Mouse (Mus musculus) testis, adult 2 months (tissue): ENCODE measurements around the gene Nyap2.

ENCODE experiments used
- CTCF ChIP-seq: fragments of 200-500 bp; IDR thresholded peaks from 2 replicates; pipeline ENCODE4 v1.5.1; 2012; ENCODE audit warnings: low read depth, mild to moderate bottlenecking, inconsistent platforms, low read length, moderate library complexity; ENCODE audit not compliant: control insufficient read depth, insufficient read depth, insufficient replicate concordance
- POLR2A ChIP-seq: fragments of 200-500 bp; IDR thresholded peaks from 2 replicates; pipeline ENCODE4 v1.6.1; 2012; ENCODE audit warnings: low read depth, mild to moderate bottlenecking, inconsistent platforms, low read length, moderate library complexity; ENCODE audit not compliant: control insufficient read depth

GRCm38 (mm10) chr1:81387722-81388121, 311.0 kb downstream of the Nyap2 start:
- no peak for TF ChIP-seq CTCF
- no peak for TF ChIP-seq POLR2A
